Mouse (Mus musculus) intestine, embryonic 15.5 days (tissue): ENCODE measurements at regions not wholly inside any gene's neighbourhood (a gene's known extent, or its start where the extent isn't known, plus 50 kb on each side); places are given as distances from the start of the nearest gene placed in this dataset.

Experiments
- ATAC-seq: fragments of 200-750 bp; cut with Nextera tagmentation; 2 replicates; pipeline ENCODE4 v1.8.0; 2017; ENCODE audit warnings: moderate TSS enrichment, moderate library complexity
- H3K27ac ChIP-seq: fragments of 300-500 bp; sonication (generic); 2 replicates; pipeline ENCODE4 v1.5.1; 2015; ENCODE audit warnings: mild to moderate bottlenecking, inconsistent platforms
- H3K27me3 ChIP-seq: fragments of 300-500 bp; sonication (generic); replicated peaks from 2 replicates; pipeline ENCODE4 v1.6.1; 2015; ENCODE audit warnings: inconsistent platforms
- H3K36me3 ChIP-seq: fragments of 300-500 bp; sonication (generic); 2 replicates; pipeline ENCODE4 v1.6.1; 2015; ENCODE audit warnings: inconsistent platforms
- H3K4me1 ChIP-seq: fragments of 300-500 bp; sonication (generic); replicated peaks from 2 replicates; pipeline ENCODE4 v1.6.1; 2015; ENCODE audit warnings: inconsistent platforms
- H3K4me2 ChIP-seq: fragments of 300-500 bp; sonication (generic); replicated peaks from 2 replicates; pipeline ENCODE4 v1.6.1; 2015; ENCODE audit warnings: mild to moderate bottlenecking, inconsistent platforms
- H3K4me3 ChIP-seq: fragments of 300-500 bp; sonication (generic); replicated peaks from 2 replicates; pipeline ENCODE4 v1.5.1; 2015; ENCODE audit warnings: inconsistent platforms
- H3K9ac ChIP-seq: fragments of 300-500 bp; sonication (generic); 2 replicates; pipeline ENCODE4 v1.6.1; 2015; ENCODE audit warnings: inconsistent platforms
- H3K9me3 ChIP-seq: fragments of 300-500 bp; sonication (generic); 2 replicates; pipeline ENCODE4 v1.6.1; 2016; ENCODE audit warnings: inconsistent platforms
- WGBS: fragments of 180-500 bp; shearing (Covaris S2); methylation state at CpG from one replicate; pipeline ENCODE4 v1.1.7; 2015; 5-methylcytosine and 5-hydroxymethylcytosine counted together

- Histone ChIP-seq H3K9ac (no peak overlapping the region), H3K9me3 (no peaks in the 10 kb centered on the region), H3K36me3 (no peaks in the 10 kb centered on the region), H3K27me3 (no peaks in the 10 kb centered on the region), H3K4me3 (no peak overlapping the region), H3K4me1 (no peaks in the 10 kb centered on the region), H3K27ac (no peak overlapping the region), H3K4me2 (no peak overlapping the region)
- no peak for ATAC-seq
- 48% methylated on average over 17 of the region's 17 CpGs for WGBS
Measured at GRCm38 (mm10) chr17:64901721-64902623, 66.1 kb upstream of the 4930583I09Rik start.

- H3K4me3 ChIP-seq, result no peak overlapping the region
- no peaks in the 10 kb centered on the region for H3K27me3 ChIP-seq
- H3K4me1 ChIP-seq, result no peaks in the 10 kb centered on the region
- H3K36me3 ChIP-seq, result no peaks in the 10 kb centered on the region
- no peaks in the 10 kb centered on the region for H3K9me3 ChIP-seq
- WGBS, result 87% methylated on average over 1 of the region's 1 CpGs
- ATAC-seq, result no peak
- H3K27ac ChIP-seq, result no peak overlapping the region
- no peak overlapping the region for H3K4me2 ChIP-seq
- H3K9ac ChIP-seq, result no peak overlapping the region
Measured at GRCm38 (mm10) chr17:64897473-64897872, 61.6 kb upstream of the 4930583I09Rik start.

GRCm38 (mm10) chr17:64895886-64896285, 60.0 kb upstream of the 4930583I09Rik start:
- Histone ChIP-seq H3K4me2 (no peak overlapping the region), H3K27ac (no peak overlapping the region), H3K4me3 (no peak overlapping the region), H3K36me3 (no peaks in the 10 kb centered on the region), H3K9ac (no peak overlapping the region), H3K27me3 (no peaks in the 10 kb centered on the region), H3K9me3 (no peaks in the 10 kb centered on the region), H3K4me1 (no peaks in the 10 kb centered on the region)
- WGBS, result 93% methylated on average over 10 of the region's 10 CpGs
- no peak for ATAC-seq

DNA sequence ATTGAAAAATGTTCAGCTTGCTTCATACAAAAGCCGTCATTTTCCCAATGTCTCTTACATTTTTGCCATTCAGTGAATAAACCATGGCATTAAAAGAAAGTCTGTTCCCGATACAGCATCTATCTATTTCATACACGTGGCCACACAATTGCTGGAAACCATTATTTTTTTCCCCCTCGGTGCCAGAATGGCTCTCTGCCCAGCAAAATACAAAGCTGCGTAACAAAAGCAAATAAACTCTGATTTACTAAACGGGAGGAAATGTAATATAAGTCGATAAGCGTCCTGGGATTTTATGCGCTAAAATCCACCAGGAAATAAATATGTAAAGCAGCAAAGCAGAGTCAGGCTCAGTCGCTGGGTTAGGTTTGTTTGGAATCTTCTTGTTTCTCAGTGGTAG, 59.6 kb upstream of the 4930583I09Rik start:
- H3K27ac ChIP-seq, result no peak overlapping the region
- H3K4me2 ChIP-seq, result no peak overlapping the region
- H3K4me1 ChIP-seq, result no peaks in the 10 kb centered on the region
- WGBS, result 85% methylated on average over 10 of the region's 10 CpGs
- ATAC-seq, result no peak
- H3K9me3 ChIP-seq, result no peaks in the 10 kb centered on the region
- H3K4me3 ChIP-seq, result no peak overlapping the region
- H3K9ac ChIP-seq, result no peak overlapping the region
- no peaks in the 10 kb centered on the region for H3K27me3 ChIP-seq
- H3K36me3 ChIP-seq, result no peaks in the 10 kb centered on the region

DNA sequence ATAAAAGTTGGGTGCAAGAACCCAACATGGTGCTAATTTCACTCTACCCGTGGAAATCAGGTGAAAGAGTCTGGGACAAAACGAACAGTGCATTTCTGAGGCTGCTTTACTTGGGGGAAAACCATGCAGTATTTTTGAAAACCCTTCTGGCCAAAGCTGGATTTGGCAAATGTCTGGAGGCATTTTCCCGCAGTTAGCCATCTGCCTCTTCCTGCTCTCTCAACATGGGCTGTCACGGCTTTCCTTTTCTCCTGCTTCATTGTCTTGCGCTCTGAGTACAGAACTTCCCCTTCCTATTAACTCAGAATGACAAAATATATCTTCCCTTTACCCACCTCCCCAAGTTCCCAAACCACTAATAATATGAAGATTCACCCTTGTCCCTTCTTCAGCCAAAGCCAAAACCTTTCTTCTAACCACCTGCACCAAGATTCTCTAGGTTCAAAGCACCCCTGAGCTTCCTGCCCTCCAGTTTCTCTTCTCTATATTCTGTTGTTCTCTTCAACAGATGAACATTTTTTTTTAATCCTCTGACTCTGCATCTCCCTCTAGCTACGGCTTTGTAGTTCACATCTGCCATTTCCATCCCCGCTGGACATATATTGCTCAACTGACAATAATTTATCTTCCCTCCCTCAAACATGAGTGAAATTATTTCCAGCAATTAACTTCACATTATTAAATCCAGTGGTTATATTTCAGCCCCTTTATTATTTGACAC, 57.5 kb upstream of the 4930583I09Rik start:
- Histone ChIP-seq H3K9ac (no peak overlapping the region), H3K9me3 (no peaks in the 10 kb centered on the region), H3K4me1 (no peaks in the 10 kb centered on the region), H3K4me3 (no peak overlapping the region), H3K27ac (no peak overlapping the region), H3K27me3 (no peaks in the 10 kb centered on the region), H3K4me2 (no peak overlapping the region), H3K36me3 (no peaks in the 10 kb centered on the region)
- ATAC-seq, result no peak
- WGBS, result 81% methylated on average over 7 of the region's 7 CpGs
